Mouse (Mus musculus) neural tube, embryonic 11.5 days (tissue): ENCODE measurements around the gene Tmem270. TPM values are rescaled to one million over a fixed set of nuclear protein-coding genes. Genes with fewer than 3 reads are reported as not detected.

Experiments used
- ATAC-seq: fragments of 200-750 bp; cut with Nextera tagmentation; 2 replicates; pipeline ENCODE4 v1.8.0; 2017; ENCODE audit warnings: moderate number of reproducible peaks, mild to moderate bottlenecking, moderate TSS enrichment, moderate library complexity; ENCODE audit not compliant: insufficient read depth, low FRiP score, low TSS enrichment
- DNase-seq: peaks from one replicate; pipeline ENCODE4 v3.0.0-alpha.2; 2015; ENCODE audit warnings: low spot score
- H3K27ac ChIP-seq: fragments of 300-500 bp; sonication (generic); 2 replicates; pipeline ENCODE4 v1.5.1; 2014; ENCODE audit warnings: low read depth, mild to moderate bottlenecking, low read length
- H3K27me3 ChIP-seq: fragments of 300-500 bp; sonication (generic); 2 replicates; pipeline ENCODE4 v1.6.1; 2014; ENCODE audit warnings: mild to moderate bottlenecking, low read length, mixed read lengths; ENCODE audit not compliant: control insufficient read depth, insufficient read depth
- H3K36me3 ChIP-seq: fragments of 300-500 bp; sonication (generic); 2 replicates; pipeline ENCODE4 v1.6.1; 2014; ENCODE audit warnings: mild to moderate bottlenecking, low read length, moderate library complexity, mixed read lengths; ENCODE audit not compliant: control insufficient read depth, insufficient read depth
- H3K4me1 ChIP-seq: fragments of 300-500 bp; sonication (generic); 2 replicates; pipeline ENCODE4 v1.6.1; 2014; ENCODE audit warnings: low read length, mixed read lengths; ENCODE audit not compliant: control insufficient read depth, insufficient read depth
- H3K4me2 ChIP-seq: fragments of 300-500 bp; sonication (generic); 2 replicates; pipeline ENCODE4 v1.6.1; 2014; ENCODE audit warnings: low read depth, mild to moderate bottlenecking, moderate library complexity
- H3K4me3 ChIP-seq: fragments of 300-500 bp; sonication (generic); 2 replicates; pipeline ENCODE4 v1.5.1; 2014; ENCODE audit warnings: low read depth, low read length
- H3K9ac ChIP-seq: fragments of 300-500 bp; sonication (generic); 2 replicates; pipeline ENCODE4 v1.6.1; 2014; ENCODE audit warnings: mild to moderate bottlenecking, low read length
- H3K9me3 ChIP-seq: fragments of 300-500 bp; sonication (generic); 2 replicates; pipeline ENCODE4 v1.6.1; 2016; ENCODE audit warnings: low read length; ENCODE audit not compliant: control insufficient read depth
- WGBS: fragments of 180-500 bp; shearing (Covaris S2); extraction: QIAGEN DNeasy Blood & Tissue Kit; methylation state at CpG from one replicate; pipeline ENCODE4 v1.1.7; 2014; 5-methylcytosine and 5-hydroxymethylcytosine counted together
- polyA plus RNA-seq: library from polyadenylated mRNA; unstranded; fragments of >200 nt; fragmentation: Nextera tagmentation; extraction: Ambion mirVana; gene quantifications from 2 replicates; pipeline ENCODE4 v1.2.1, GENCODE M21; 2014

Gene Tmem270
- polyA plus RNA-seq, 1 experiment from 2014 or later = not detected

DNA sequence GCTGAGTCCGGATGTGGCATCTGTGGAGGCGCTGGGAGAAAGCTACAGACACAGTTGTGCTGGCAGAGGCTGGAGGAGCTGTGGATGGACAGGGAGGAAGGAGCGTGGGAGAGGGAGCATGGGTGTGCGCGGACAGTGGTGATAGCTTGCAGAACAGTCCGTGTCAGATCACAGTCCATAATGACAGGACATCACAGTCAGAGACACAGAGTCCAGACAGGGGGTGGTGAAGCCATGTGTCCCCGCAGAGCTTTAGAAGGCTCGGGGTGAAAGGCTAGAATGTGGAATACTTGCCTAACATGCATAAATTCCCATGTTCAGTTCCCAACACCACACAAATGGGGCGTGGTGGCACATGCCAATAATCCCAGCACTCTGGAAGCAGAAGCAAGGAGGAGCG, 29.7 kb downstream of the Tmem270 start:
- no peak overlapping the region for H3K27ac ChIP-seq
- H3K36me3 ChIP-seq = no peaks in the 10 kb centered on the region
- ATAC-seq (no peak), DNase-seq (no peak)
- H3K27me3 ChIP-seq = no peaks in the 10 kb centered on the region
- 76% methylated on average over 10 of the region's 10 CpGs for WGBS
- H3K4me3 ChIP-seq = no peak overlapping the region
- no peaks in the 10 kb centered on the region for H3K4me1 ChIP-seq
- no peak overlapping the region for H3K4me2 ChIP-seq
- H3K9ac ChIP-seq = no peak overlapping the region
- H3K9me3 ChIP-seq = no peaks in the 10 kb centered on the region

DNA sequence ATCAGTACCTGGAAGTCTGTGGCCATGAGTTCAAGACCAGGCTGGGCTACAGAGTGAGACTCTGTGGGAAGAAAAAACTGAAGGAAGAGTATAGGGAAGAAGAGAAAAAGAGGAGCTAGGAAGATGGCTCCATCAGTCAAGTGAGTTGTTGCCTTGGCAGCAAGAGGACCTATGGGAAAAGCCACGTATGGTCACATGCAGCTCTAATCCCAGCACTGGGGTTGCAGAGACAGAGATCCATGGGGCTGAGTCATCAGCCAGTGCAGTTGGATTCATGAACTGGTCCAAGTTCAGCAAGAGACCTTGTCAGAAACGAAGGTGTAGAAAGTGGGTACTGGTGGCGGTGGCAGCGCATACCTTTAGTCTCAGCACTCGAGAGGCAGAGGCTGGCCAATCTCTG, 31.3 kb downstream of the Tmem270 start:
- no peak overlapping the region for H3K27ac ChIP-seq
- H3K36me3 ChIP-seq = no peaks in the 10 kb centered on the region
- ATAC-seq = no peak
- no peak overlapping the region for H3K4me2 ChIP-seq
- H3K27me3 ChIP-seq = no peaks in the 10 kb centered on the region
- no peaks in the 10 kb centered on the region for H3K4me1 ChIP-seq
- H3K9ac ChIP-seq = no peak overlapping the region
- WGBS = 89% methylated on average over 5 of the region's 5 CpGs
- no peaks in the 10 kb centered on the region for H3K9me3 ChIP-seq
- no peak for DNase-seq
- H3K4me3 ChIP-seq = no peak overlapping the region

DNA sequence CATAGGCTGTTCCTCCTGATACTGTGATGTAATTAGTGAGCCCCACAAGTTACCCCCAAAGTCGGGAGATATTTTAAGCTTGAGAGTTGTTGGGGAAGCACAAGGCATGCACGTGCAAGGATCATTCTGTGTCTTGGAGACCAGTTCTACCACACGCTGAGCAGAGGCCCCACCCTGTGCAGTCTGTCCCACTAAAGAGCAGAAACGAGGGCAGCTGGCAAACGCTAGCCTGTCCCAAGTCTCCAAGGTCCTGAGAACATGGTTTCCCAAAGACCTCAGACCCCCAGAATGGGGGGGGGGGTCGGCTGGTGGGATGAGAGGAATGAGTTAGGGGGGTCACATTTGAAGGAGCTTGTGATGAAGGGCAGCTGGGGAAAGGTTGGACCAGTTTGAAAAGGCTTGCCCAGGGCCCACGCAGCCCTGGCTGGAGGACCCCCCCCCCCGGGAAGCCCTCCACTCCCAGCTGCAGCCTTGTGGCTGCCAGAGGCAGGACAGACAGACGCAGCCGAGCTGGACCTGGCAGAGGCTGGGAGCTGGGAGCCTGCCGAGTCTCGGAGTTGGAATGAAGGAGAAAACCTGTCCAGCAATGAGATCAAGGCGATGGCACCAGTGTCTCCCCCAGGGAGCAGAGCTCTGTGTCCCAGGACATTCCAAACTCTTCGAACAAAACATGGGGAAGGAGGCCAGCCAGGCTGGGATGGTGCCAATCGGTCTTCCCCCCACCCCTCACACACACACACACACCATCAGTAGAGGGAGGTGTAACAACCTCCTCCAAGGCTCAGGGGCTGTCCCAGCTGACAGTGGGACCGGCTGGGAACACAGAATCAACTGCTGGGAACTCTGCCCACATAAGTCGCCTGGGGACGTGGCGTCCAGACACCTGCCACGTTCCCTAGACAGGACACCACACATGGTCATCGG, 32.3 kb downstream of the Tmem270 start:
- H3K9ac ChIP-seq = no peak overlapping the region
- no peaks in the 10 kb centered on the region for H3K9me3 ChIP-seq
- H3K4me3 ChIP-seq = no peak overlapping the region
- no peaks in the 10 kb centered on the region for H3K27me3 ChIP-seq
- DNase-seq = no peak
- WGBS = 81% methylated on average over 21 of the region's 21 CpGs
- H3K4me1 ChIP-seq = no peaks in the 10 kb centered on the region
- no peak overlapping the region for H3K27ac ChIP-seq
- no peaks in the 10 kb centered on the region for H3K36me3 ChIP-seq
- ATAC-seq = no peak
- H3K4me2 ChIP-seq = no peak overlapping the region

DNA sequence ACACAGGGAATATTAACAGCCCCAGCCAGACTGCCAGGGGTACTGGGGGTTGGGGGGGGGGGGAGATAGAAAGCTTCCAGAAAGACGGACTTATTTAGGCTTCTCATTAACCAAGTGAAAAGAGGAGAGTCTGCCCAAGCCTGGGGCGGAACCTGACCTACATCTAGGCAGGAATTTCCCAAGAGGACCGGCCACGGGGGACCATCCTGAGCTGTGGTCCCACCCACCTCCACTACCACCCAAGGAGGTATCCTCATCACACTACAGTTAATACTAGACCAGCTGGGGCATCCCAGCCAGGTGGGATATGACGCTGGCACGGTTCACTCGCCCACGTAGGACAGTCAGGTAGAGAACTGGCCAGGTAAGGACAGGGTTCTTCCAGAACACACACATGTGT, 33.5 kb downstream of the Tmem270 start:
- Histone ChIP-seq H3K4me1 (no peaks in the 10 kb centered on the region), H3K27me3 (no peaks in the 10 kb centered on the region), H3K9ac (no peak overlapping the region), H3K4me2 (no peak overlapping the region), H3K4me3 (no peak overlapping the region), H3K9me3 (no peaks in the 10 kb centered on the region), H3K36me3 (no peaks in the 10 kb centered on the region), H3K27ac (no peak overlapping the region)
- ATAC-seq = no peak
- 82% methylated on average over 8 of the region's 8 CpGs for WGBS
- no peak for DNase-seq

DNA sequence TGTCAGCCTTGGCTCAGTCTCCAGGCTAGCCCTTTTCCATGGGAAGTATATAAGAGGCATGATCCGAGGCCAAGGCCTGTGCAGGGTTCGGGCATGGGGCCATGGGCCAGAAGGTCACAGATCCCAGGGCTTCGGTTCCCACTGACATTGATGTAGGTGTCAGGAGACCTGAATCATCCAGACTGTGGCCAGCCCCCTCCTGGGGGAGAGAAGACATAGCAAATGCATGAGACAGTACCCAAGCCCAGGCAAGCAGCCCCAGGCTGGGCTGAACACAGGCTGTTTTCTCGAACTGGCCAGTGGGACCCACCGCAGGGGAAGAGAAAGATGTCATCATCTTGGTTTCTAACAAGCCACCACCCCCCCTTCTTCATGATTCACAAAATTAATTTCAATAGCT, 33.9 kb downstream of the Tmem270 start:
- no peak overlapping the region for H3K27ac ChIP-seq
- no peak for ATAC-seq
- WGBS = 69% methylated on average over 5 of the region's 5 CpGs

DNA sequence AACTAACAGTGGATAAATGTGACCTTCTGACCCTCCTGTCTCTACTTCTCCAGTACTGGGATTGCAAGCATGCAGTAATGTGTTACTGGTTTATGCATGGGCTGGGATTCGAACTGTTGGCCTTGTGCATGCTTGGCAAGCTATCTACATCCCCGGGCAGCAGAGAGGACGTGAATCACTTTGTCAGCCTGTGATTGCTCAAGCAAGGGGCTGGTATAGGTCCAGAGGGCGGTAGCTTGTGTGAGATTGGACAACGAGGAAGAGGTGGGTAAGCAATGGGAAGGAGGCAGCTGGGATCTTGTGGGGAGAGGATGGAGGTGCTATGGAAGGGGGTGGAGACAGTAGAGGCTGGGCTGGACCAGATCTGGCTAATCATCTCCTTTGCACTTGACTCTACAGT, 38.0 kb downstream of the Tmem270 start:
- Histone ChIP-seq H3K4me1 (no peaks in the 10 kb centered on the region), H3K9me3 (no peaks in the 10 kb centered on the region), H3K4me3 (no peak overlapping the region), H3K36me3 (no peaks in the 10 kb centered on the region), H3K4me2 (no peak overlapping the region), H3K27ac (no peak overlapping the region), H3K9ac (no peak overlapping the region), H3K27me3 (no peaks in the 10 kb centered on the region)
- WGBS = 78% methylated on average over 5 of the region's 5 CpGs
- ATAC-seq = no peak
- no peak for DNase-seq

More for the DNA sequence above, 33.9 kb downstream of the Tmem270 start:
- no peak overlapping the region for H3K4me2 ChIP-seq
- no peaks in the 10 kb centered on the region for H3K4me1 ChIP-seq
- no peaks in the 10 kb centered on the region for H3K27me3 ChIP-seq
- H3K4me3 ChIP-seq = no peak overlapping the region
- no peak overlapping the region for H3K9ac ChIP-seq
- no peaks in the 10 kb centered on the region for H3K9me3 ChIP-seq
- no peaks in the 10 kb centered on the region for H3K36me3 ChIP-seq
- no peak for DNase-seq

DNA sequence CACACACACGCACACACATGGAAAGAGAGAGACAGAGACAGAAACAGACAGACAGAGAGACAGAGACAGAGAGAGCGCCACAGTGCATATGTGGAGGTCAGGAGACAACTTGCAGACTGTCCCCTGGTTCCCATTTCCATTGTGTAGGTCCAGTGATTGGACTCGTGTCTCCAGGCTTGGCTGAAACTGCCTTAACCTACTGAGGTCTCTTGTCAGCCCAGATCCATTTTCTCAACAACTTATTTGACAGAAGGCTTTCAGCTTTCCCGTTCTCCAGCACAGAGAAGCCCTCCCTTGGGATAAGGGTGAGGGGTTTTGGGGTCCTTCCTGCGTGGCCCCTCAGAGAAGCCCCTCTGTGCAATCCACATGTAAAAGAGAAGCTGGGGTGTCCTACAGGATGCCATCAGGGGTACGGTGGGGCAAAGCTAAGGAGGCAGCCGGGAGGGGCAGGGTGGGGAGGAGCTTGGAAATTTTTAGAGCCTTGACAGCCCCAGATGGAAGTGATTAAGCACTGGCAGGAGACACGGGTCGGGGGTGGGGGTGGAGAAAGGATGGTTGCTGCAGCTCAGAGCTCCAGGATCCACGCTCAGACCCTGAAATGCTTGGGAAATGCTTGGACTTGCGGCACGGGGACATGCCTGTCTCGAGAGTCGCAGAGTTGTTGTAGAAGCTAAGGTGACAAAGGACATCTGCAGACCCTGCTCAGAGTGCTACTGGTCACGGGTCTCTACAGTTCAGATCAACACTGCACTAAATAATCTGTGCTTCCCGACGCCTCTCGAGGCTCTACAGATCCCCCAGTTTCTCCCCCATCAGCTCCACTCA, 39.0 kb downstream of the Tmem270 start:
- Histone ChIP-seq H3K36me3 (no peaks in the 10 kb centered on the region), H3K9me3 (no peaks in the 10 kb centered on the region), H3K4me2 (no peak overlapping the region), H3K27me3 (no peaks in the 10 kb centered on the region), H3K4me1 (no peaks in the 10 kb centered on the region), H3K4me3 (no peak overlapping the region), H3K27ac (no peak overlapping the region), H3K9ac (no peak overlapping the region)
- 55% methylated on average over 18 of the region's 18 CpGs for WGBS
- ATAC-seq = no peak
- peak; percentile 40 for DNase-seq

DNA sequence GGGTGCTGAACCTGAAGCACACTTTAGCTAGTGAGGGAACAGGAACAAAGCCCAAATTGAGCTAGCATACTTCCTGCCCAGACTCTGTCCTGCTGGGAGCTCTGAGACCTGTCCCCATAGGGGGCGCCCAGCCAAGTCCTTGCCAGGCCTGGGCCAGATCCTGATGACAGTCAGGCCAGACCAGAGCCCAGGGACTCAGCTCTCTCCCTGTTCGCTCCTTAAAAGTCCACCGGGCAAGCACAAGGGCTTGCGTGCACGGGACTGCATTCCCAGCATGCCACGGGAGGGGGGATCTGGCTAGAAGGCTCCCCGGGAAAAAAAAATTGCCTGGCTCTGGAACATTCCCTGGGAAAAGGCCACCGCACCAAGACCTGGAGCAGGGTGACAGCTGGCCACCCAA, 41.4 kb downstream of the Tmem270 start:
- Histone ChIP-seq H3K4me1 (no peaks in the 10 kb centered on the region), H3K36me3 (no peaks in the 10 kb centered on the region), H3K4me3 (no peak overlapping the region), H3K27ac (no peak overlapping the region), H3K9ac (no peak overlapping the region), H3K27me3 (no peaks in the 10 kb centered on the region), H3K4me2 (no peak overlapping the region), H3K9me3 (no peaks in the 10 kb centered on the region)
- no peak for DNase-seq
- 61% methylated on average over 8 of the region's 8 CpGs for WGBS
- no peak for ATAC-seq
